Mouse (Mus musculus): Measurements from ENCODE around the gene Creld1. TPM values are rescaled to one million over a fixed set of nuclear protein-coding genes. Genes with fewer than 3 reads are reported as not detected.

The Creld1 gene
- total RNA-seq, 2 experiments from 2014 or later: 107 to 111 TPM

DNA sequence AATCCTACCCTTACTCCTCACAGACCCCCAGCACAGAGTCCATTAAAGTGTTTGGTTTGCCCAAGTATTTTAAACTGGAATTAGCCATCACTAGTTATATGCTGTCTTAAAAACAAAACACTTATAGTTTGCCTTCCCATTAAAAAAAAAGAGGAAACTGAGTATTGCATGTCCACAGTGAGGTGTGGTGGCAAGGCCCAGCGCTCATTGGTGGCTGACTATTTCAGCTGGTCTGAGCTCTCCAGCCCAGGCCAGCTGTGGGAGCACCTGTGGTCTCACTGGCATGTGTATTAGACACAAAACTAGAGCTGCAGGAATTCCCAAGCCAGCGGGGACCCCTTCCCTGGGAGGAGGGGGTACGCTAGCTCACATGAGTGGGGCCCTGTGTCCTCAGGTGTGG lies 14.6 kb upstream of the Creld1 start:
- no peak for DNase-seq (ENCODE audit: low spot score in 2 of 2)
- intact Hi-C loops (cut with DNase I): no loop called here

DNA sequence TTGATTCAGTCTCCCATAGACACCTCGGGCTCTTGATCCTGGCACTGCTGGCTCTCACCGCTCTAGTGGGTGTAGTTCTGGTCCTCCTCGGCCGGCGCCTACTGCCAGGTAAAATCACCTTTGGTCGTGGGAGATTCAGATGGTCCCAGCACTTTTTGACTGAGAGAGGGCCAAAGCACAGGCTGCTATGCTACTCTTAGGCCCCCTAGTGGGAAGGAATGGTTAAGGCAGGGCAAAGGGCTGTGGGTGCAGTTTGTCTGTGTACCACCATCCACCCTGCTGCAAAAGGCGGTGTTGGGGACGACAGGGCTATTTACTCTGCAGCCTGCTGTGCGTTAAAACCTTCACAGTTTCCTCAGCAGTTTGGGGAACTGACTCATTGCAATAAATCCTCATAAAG lies 14.1 kb upstream of the Creld1 start:
- intact Hi-C loops (cut with DNase I): no loop called here
- peak; percentile 63 to 76 for DNase-seq (ENCODE audit: low spot score in 2 of 2)

DNA sequence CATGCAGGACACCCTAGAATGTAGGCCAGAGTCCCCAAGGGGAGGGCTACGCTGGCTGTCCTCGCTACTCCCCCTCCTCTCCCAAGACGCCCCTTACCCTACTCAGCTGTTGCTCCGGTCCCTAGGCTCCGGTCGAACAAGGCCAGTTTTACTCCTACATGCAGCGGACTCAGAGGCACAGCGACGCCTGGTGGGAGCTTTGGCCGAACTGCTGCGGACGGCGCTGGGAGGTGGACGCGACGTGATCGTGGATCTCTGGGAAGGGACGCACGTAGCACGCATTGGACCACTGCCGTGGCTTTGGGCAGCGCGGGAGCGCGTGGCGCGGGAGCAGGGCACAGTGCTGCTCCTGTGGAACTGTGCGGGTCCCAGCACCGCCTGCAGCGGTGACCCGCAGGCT lies 13.7 kb upstream of the Creld1 start:
- DNase-seq (ENCODE audit: low spot score in 2 of 2): peak; percentile 74 to 76
- intact Hi-C loops (cut with DNase I): no loop called here

DNA sequence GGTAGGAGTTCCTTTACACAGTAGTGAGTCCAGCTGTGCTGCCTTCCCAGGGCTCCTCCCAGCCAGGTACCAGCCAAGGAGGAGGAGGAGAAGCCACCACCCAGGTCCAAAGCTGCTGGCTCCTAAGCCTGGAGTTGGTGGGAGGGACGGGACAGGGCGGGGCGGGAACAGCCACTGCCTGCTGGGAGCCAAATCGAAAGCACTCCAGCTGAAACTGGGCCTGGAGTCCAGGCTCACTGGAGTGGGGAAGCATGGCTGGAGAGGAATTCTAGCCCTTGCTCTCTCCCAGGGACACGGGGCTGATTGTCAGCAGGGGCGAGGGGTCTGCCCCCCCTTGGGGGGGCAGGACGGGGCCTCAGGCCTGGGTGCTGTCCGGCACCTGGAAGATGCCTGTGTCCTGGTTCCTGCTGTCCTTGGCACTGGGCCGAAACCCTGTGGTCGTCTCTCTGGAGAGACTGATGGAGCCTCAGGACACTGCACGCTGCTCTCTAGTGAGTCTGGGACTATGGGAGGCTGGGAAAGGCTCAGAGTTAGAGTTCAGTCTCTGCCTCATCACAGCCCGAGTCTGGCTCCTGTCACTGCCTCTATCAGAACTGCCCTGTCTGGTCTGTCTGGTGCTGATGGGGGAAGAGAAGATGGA lies 11.7 kb upstream of the Creld1 start, which contains the start of gene Il17rc:
Gene Il17rc, plus strand, starts transcription at position 131 of the 640 bp plus-strand sequence.
- no peak for DNase-seq (ENCODE audit: low spot score in 2 of 2)
- intact Hi-C loops (cut with DNase I): no loop called here

DNA sequence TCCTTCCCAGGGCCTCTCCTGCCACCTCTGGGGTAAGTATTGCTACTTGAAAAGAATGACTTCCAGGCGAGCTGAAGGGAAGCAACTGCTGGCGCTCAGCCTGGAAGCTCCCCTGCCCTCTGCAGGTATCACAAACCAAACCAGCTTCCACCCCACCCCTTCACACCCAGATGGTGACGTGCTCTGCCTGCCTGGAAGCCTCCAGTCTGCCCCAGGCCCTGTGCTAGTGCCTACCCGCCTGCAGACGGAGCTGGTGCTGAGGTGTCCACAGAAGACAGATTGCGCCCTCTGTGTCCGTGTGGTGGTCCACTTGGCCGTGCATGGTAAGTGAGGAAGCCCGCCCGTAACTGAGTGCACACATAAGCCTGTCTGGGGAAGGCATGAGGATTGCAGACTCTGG lies 11.0 kb upstream of the Creld1 start:
- DNase-seq (ENCODE audit: low spot score in 2 of 2): no peak
- intact Hi-C loops (cut with DNase I): no loop called here

DNA sequence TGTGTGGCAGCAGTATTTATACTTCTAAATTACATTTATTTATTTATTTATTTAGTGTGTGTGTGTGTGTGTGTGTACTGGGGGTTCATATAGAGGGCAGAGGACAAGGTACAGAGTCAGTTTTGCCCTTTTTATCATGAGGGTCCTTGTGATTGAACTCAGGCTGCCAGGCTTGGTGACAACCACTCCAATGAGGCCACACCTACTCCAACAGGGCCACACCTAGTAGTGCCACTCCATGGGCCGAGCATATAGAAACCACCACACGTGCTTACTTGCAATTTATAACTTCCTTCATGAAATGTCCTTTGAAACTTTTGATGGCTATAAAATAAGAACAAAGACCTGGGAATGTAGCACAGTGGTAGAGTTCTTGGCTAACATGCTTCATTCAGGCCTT lies 9.9 kb upstream of the Creld1 start:
- intact Hi-C loops (cut with DNase I): no loop called here
- DNase-seq (ENCODE audit: low spot score in 2 of 2): no peak

DNA sequence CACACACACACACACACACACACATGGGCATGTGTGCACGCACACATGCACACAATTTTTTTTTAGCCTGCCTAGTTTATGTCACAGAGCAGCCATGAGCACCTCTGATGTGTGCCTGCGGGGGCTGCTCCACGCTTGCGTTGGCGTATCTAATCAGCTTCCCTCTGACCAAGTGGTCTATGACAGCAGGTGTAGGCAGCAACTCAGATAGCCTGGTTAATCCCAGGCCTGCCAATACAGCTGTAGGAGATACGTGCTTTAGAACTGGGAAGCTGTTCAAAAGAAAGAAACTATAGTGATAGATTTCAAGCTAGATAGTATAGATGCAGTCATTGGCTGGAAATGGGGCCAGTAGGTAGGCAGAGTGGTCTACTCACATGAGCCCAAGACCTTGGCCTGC lies 9.4 kb upstream of the Creld1 start:
- DNase-seq (ENCODE audit: low spot score in 2 of 2): no peak
- intact Hi-C loops (cut with DNase I): no loop called here

DNA sequence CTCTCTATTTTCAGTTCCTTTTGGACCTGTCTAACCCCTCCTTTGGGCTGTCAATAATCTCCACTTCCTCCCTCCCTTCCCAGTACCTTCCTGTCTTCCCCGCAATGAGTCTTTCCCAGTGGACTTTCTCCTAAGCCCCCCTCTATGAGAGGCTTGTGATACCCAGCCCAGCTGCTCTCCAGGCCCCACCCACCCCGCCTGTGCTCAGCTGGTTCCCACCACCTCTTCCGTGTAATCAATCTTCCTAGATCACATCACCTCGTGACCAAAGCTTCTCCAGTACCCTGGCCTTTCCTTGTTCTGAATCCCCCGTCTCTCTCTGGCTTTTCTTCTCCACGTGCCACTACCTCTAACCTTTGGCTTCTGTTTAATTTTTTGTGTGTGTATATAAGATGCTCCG lies 5.7 kb upstream of the Creld1 start:
- intact Hi-C loops (cut with DNase I): no loop called here
- no peak for DNase-seq (ENCODE audit: low spot score in 2 of 2)

DNA sequence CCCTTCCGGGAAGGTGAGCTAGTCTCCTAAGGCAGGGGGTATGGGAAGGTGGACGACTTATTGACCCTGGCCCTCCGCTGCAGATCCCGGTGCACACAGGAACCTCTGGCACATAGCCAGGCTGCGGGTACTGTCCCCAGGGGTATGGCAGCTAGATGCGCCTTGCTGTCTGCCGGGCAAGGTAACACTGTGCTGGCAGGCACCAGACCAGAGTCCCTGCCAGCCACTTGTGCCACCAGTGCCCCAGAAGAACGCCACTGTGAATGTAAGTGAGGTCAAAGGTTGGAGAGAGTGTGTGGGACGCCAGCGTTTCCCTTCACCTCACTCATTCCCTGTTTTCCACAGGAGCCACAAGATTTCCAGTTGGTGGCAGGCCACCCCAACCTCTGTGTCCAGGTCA lies 4.2 kb upstream of the Creld1 start:
- intact Hi-C loops (cut with DNase I): no loop called here
- no peak for DNase-seq (ENCODE audit: low spot score in 2 of 2)

DNA sequence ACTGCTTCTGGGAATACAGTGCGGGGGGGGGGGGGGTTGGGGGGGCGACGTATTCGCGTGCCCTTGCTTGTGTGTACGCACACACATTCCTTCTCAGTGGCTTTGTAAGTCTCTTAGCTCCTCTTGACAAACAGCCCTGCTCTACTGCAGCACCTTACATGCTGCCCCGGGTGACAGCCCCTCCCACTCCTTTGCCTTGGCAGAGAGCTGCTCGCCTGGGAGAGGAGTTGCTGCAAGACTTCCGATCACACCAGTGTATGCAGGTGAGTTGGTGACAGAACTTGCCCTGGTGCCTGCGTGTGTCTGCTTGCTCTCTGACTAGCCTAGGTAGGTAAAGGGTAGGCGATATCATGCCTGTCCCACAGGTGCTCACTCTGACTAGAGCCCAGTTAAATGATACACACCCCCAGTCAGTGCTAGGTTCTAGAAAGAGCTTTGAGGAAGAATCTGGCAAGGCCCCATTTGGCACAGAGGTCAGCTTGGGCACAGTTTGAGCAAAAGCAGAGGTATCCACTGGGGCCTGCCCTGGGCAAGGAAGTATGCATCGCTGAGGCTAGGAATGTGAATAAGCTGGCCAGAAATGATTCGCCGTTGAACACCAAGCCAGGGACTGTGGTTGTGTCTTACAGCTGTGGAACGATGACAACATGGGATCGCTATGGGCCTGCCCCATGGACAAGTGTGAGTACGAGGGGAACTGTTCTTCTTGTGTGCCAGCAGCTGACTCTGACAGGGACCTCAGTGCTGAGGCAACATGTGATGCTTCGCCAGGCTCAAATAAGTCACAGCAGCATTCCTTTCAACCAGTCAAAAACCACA lies 2.3 kb upstream of the Creld1 start:
- DNase-seq (ENCODE audit: low spot score in 2 of 2): no peak
- intact Hi-C loops (cut with DNase I): no loop called here

DNA sequence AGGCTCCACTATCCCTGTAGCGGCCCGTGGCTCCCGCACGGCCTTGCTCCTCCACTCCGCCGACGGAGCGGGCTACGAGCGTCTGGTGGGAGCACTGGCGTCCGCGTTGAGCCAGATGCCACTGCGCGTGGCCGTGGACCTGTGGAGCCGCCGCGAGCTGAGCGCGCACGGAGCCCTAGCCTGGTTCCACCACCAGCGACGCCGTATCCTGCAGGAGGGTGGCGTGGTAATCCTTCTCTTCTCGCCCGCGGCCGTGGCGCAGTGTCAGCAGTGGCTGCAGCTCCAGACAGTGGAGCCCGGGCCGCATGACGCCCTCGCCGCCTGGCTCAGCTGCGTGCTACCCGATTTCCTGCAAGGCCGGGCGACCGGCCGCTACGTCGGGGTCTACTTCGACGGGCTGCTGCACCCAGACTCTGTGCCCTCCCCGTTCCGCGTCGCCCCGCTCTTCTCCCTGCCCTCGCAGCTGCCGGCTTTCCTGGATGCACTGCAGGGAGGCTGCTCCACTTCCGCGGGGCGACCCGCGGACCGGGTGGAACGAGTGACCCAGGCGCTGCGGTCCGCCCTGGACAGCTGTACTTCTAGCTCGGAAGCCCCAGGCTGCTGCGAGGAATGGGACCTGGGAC lies 509 bp upstream of the Creld1 start:
- DNase-seq (ENCODE audit: low spot score in 2 of 2): peak; percentile 45 to 50
- intact Hi-C loops (cut with DNase I): no loop called here

DNA sequence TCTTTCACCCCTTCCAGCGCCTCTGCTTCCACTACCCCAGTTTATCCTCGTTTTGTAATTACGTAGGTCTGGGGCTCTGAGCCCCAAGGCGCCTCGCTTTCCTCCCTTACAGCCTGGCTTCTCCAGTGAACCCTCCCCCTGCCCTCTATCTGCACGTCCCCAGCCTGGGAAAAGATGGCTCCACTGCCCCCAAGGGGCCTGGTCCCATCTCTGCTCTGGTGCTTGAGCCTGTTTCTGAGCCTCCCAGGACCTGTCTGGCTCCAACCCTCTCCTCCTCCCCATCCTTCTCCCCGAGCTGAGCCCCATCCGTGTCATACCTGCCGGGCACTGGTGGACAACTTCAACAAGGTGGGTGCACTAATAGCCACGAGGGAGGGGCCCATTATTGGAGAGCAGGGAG lies 632 bp downstream of the Creld1 start:
- intact Hi-C loops (cut with DNase I): no loop called here
- DNase-seq (ENCODE audit: low spot score in 2 of 2): no peak

DNA sequence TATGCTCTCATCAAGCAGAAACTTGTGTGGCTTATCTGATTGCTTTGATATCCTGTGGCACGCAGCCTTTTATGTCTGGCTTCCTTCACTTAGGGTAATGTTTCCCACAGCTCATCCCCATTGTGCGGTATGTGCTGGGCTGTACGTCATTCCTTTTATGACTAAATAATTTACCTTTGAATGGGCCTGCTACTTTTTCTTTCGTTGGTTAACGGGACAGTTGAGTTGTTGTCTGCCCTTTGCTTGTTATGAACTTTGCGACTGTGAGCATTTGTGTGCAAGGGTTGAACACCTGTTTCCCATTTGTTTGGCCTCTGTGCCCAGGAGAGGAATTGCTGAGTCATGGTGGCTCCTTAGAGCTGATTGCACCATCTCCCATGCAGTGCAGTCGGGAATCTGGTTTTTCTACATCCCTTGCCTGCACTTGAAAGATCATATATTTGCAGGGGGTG lies 4.1 kb downstream of the Creld1 start:
- no peak for DNase-seq (ENCODE audit: low spot score in 2 of 2)
- intact Hi-C loops (cut with DNase I): no loop called here

DNA sequence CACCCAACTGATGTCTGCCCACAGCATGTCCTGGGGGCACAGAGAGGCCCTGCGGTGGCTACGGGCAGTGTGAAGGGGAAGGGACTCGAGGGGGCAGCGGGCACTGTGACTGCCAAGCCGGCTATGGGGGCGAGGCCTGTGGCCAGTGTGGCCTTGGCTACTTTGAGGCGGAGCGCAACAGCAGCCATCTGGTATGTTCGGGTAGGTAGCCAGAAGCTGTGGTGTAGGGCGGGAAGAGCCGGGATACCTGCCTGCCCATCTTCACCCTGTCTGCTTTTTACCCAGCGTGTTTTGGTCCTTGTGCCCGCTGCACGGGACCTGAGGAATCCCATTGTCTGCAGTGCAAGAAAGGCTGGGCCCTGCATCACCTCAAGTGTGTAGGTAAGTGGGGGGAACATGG lies 6.3 kb downstream of the Creld1 start:
- intact Hi-C loops (cut with DNase I): no loop called here
- DNase-seq (ENCODE audit: low spot score in 2 of 2): no peak

DNA sequence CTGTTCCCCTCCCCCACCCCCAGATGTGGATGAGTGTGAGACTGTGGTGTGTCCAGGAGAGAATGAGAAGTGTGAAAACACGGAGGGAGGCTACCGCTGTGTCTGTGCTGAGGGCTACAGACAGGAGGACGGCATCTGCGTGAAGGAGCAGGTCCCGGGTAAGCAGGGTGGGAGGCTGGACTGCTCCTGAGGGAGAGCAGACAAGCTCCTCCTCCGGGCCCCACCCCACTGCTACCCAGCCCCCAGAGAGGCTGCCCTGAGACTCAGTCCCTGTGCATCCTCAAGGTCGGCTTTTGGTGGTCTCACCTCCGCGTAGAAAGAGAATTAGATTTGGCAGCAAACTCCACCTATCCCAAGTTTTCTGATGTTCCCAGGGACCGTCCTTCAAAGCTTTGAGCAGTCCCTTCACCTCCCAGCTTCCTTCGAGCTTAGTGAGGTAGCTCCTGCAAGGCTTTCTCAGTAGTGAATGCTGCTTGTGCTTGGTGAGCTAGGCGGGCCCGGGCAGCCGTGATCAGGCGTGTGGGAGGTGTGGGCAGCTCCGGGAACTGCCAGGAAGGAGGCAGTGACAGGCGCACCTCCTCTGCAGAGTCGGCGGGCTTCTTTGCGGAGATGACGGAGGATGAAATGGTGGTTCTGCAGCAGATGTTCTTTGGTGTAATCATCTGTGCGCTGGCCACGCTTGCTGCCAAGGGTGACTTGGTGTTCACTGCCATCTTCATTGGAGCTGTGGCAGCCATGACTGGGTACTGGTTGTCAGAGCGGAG lies 9.2 kb downstream of the Creld1 start:
- peak; percentile 51 to 59 for DNase-seq (ENCODE audit: low spot score in 2 of 2)
- intact Hi-C loops (cut with DNase I): no loop called here

DNA sequence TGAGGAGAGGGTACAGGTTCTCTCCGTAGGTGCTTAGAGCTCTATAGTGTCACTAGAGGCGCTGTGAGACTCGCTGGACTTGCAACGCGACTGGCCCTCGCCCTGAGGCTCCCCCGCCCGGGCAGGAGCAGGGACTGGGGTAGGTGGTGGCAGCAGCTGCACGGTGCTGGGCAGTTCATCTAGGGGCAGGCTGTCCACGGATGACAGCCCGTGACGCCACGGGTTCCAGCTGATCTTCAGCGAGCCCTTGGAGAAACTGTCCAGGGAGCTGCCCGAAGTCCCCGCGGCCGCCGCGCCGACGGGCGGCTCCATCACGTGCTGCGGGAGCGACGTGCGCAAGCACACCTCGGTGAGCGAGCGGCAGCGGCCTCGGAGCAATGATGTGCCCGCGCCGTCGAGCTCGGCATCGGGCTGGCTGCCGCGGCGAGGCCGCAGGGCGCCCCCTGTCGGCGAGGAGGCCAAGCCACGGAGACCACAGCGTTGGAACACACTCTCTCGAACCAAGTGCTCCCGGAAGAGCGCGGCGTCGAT lies 11.2 kb downstream of the Creld1 start:
- intact Hi-C loops (cut with DNase I): no loop called here
- peak; percentile 75 for DNase-seq (ENCODE audit: low spot score in 2 of 2)

DNA sequence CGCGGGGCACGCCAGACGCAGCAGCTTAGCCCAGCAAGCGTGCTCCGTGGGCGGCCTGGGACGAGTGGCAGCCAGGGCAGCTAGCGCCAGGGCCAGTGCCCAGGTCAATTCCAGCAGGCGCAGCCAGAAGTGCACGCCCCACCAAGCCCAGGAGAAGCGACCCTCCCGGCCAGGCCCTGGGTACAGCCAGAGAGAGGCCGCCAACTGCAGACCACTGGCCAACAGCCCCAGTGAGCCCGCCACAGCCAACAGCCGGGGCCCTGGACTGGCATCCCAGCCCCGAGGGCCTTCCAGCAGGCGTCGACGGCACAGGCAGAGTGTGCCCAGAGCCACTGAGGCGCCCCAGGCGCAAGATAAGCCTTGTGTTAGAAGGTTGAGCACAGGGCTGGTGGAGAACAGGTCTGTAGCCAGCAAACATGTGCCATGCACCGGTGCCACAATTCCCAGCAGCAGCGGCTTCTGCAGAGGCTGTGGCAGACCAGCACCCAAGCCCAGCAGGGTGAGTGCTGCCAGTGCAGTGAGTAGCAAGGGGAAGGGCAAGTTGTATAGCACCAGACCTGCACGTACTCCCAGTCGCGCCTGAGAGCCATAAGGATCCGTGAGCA lies 12.1 kb downstream of the Creld1 start:
- intact Hi-C loops (cut with DNase I): no loop called here
- no peak for DNase-seq (ENCODE audit: low spot score in 2 of 2)

DNA sequence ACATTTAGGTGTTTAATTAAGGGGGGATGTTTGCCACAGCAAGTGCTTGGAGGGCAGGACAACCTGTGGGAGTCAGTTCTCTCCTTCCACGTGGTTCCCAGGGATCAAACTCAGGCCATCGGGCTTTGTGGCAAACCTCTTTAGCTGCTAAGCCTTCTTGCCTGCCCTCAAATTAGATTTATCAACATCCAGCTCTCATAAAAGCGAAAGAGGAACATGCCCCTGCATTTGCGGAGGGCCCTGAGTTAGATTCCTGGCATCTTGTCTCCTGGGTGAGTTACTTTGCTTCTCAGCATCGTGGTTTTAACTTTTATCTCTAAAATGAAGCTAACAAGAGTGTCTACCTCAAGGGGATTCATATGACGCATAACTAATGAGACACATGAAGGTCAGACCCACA lies 16.2 kb downstream of the Creld1 start:
- intact Hi-C loops (cut with DNase I): no loop called here
- DNase-seq (ENCODE audit: low spot score in 2 of 2): no peak

DNA sequence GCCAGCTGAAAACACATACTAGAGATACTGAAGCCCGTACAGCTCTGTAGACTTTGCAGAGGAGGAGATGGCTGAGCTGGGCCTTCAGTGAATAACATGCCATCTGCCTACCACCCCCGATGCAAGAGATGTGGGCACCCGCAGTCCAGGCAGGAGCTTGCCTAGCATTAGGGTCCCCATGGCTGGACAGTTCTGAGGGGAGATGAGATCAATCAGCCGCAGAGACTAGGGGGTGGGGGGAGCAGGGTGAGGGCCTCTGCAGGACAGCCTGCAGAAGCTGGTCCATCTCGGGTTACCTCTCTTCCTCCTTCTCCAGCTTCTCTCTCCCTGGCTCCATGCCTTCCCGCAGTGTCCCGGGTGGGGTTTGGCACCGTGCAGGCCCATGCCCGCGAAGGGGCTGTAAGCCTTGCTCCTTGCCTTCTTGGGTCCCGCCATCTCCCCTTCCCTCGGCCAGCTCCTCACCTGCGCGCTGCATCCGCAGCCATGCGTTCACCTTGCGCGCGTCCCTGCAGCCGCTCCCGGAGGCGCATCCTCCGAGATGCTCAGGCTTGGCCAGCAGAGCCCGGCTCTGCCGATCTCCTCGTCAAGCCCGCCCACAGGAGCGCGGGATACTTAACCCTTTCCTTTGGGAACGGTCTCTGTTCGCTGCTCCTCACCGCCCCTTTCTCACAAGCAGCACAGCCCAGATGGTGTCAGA lies 18.4 kb downstream of the Creld1 start, which contains the start of gene Prrt3:
Gene Prrt3, minus strand, starts transcription at position 544 of the 697 bp plus-strand sequence.
- peak; percentile 78 to 85 for DNase-seq (ENCODE audit: low spot score in 2 of 2)
- intact Hi-C loops (cut with DNase I): loop anchor here (5.0 kb wide), 1 partner anchor 106 kb away; no protein-coding TSS in a partner anchor

All from left cerebral cortex, postnatal 14 days (tissue).